Mouse (Mus musculus) c-Kit-positive CD71-negative TER-119-negative erythroid progenitor cells, embryonic 14.5 days (primary cell): ENCODE results near the gene Cask.

Experiments used
- DNase-seq: peaks from one replicate; pipeline ENCODE4 v3.0.0-alpha.2; 2013; ENCODE audit warnings: low read depth

Gene Cask

DNA sequence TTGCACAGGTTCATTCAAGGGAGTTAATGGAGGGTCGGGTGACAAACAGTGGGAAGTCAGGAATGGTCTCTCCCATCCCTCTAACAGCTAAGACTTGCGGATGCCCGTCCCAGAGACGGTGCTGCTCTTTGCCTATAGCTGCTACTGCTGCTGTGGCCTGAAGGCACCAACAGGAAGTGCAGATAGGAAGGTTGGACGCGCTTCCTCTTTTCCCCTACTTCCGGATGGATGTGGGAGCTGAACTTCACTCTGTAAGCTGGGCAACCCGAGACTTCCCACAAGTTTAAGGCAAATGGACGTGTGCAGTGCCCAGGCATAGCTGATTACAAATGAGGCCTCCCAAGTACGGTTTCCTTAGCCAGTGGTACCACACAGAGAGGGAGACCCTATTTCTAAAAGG, 333.1 kb downstream of the Cask start:
- no peak for DNase-seq

- DNase-seq = no peak
Observed at GRCm38 (mm10) chrX:13516451-13516850, 334.7 kb downstream of the Cask start.

GRCm38 (mm10) chrX:13513864-13514263, 337.3 kb downstream of the Cask start:
- DNase-seq = no peak

GRCm38 (mm10) chrX:13513127-13513526, 338.0 kb downstream of the Cask start:
- no peak for DNase-seq

DNA sequence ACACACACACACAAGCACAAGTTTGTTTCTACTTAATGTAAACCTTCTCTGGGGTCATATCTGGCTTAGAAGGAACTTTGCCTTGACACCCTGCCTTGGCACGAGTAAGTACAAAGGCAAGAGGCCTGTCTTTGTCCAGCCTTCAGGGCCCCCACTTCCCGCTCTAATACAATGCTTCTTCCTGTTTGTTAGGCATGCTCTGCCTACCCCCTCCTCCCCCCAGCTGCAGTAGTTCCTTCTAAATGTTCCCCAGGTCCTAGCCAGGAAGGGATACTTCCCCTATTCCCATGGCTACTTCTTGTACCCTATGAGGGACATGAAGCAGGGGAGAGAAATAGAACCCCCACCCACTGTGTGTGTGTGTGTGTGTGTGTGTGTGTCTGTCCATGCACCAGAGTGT, 344.8 kb downstream of the Cask start:
- DNase-seq = no peak

GRCm38 (mm10) chrX:13504389-13504788, 346.8 kb downstream of the Cask start:
- no peak for DNase-seq

- DNase-seq = no peak
Observed at GRCm38 (mm10) chrX:13502862-13503375, 348.2 kb downstream of the Cask start.

DNA sequence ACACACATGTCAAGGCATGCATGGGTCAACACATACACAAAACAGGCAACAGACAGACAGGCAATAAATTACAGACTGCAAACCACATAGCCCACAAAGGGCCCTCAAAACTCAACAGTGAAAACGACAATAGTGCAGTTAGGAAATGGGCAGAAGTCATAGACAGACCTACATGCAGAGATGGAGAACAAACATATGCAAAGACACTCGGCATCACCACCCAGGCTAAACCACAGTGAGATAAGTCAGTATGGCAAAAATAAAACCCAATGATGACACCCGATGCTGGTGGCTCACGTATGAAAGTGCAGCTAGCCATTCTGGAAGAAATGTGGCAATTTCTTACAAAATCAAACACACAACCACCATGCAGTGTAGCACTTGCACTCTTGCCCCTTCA, 350.9 kb downstream of the Cask start:
- no peak for DNase-seq

DNA sequence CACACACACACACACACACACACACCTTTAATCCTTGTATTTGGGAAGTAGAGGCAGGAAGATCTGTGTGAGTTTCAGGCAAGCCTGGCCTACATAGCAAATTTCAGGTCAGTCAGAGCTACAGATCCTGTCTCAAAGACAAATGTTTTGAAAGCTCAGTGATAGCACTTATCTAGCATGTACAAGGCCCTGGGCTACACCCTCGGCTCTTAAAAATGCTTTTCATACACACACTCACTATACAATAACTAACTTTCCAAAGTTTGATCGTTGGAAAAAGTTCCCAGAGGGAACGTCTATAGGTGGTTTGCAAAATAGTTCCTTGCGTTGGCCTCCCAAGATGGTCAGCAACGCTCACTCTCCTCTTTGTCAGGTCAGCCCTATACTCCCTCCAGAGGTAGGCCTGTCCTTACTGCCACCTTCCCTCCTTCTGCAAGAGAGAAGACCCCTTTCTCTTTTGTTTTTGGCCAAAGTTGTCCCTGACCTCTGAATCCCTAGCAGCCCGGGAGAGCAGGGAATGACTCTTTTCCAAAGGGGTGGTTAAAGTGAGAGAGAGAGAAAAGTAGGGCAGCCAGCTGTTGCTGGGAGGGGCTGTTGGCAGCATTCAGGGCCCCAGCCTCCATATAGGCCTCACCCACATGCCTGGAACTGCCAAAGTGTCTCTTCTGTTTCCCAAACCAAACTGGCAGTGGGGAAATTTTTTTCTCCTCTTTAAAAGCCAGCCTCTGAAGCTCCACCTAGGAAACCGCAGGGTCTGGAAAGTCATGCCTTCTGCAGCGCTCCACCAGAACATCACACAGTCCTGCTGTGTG, 356.1 kb downstream of the Cask start:
- DNase-seq = no peak

DNA sequence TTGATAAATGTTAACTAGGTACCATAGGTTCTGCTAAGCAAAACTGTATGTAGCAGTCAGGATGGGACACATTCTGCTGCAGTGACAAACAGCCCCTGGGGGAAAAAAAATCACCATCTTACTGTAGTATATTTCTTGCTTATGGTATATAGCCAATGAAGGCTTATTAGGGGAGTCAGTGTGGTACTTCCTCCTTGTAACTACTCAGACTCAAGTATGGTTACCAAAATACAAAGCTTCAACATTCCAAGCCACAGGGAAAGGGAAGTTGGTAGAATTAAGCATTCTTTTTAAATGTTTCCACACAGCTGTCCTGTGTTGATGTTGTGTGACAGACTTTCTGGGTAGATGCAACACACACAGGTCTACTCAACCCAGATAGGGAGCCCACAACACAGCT, 358.2 kb downstream of the Cask start:
- DNase-seq = no peak

- DNase-seq = no peak
Observed at GRCm38 (mm10) chrX:13490941-13491340, 360.2 kb downstream of the Cask start.

GRCm38 (mm10) chrX:13489761-13490160, 361.4 kb downstream of the Cask start:
- DNase-seq = no peak

- DNase-seq = no peak
Observed at GRCm38 (mm10) chrX:13489001-13489400, 362.2 kb downstream of the Cask start.

DNA sequence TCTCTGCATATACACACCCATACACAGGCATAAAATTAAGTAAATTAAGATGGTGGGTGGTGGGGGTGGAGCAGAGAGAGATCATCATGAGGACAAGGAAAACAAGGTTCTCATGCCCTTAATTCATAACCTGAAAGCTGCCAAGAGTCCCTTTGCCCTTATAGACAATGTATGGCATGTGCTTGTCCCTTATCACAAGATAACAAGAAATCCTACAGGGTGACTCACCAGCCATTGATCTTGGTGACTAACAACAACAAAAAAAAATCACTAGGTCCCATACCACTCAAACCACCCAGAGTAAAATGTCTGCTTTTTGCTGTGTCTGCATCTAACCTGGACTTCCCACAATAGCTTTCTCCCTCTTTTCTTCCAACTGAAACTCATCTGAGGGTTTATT, 366.7 kb downstream of the Cask start:
- no peak for DNase-seq

GRCm38 (mm10) chrX:13482576-13482975, 368.6 kb downstream of the Cask start:
- DNase-seq = no peak

DNA sequence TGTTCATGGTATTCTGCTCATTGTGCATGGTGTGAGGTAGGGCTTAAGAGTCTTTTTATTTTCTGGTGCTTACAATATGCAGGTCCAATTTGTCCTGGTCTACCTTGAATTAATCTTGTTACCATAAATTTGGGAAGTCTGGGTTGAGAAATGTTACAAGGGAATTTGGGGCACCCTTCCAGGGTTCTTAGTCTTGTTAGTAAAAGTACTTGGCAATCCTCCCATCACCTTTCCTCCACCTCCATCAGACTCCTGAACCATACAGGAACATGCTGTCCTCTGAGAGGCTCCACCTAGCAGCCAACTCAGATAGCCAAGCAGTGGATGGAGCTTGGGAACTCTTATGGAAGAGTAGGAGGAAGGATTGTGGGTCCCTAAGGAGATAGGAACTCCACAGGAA, 371.6 kb downstream of the Cask start:
- no peak for DNase-seq

DNA sequence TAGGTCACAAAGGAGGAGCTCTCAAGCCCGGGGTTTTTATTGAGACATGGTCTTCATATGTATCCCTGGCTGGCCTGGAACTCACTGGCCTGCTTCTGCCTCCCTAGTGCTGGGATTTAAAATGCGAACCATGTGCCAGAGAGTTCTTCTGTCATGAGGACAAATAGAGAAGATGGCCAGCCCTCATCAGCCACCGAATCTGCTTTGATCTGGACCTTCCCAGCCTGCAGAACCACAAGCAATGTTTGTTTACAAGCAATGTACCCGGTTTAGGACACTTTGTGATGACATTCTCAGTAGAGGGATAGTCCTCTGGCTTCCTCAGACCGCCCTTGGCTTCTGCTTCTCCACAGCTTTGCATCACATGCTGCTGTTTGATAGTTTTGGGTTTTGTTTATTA, 372.9 kb downstream of the Cask start:
- DNase-seq = no peak

- DNase-seq = no peak
Observed at GRCm38 (mm10) chrX:13477596-13477995, 373.6 kb downstream of the Cask start.

GRCm38 (mm10) chrX:13475382-13475781, 375.8 kb downstream of the Cask start:
- no peak for DNase-seq

DNA sequence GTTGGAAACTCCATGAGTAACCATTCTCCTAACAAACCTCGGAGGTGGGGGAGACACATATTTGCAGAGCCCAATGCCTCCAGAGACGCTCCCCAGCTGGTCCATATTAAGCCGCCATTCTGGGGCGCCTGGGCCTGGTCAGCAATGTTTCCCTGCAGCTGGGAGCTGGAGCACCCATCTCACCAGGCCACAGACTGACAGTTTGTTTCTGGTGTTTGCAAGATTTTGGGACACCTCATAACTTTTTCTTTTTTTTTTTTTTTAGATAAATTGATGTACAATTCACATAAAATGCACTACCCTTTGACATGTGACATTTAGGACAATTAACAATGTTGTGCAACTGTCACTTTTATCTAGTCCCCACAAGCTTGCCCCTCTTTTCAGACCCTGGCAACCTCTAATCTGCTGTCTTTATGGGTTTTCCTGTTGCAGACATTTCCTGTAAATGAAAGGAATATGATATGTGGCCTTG, 378.4 kb downstream of the Cask start:
- no peak for DNase-seq

DNA sequence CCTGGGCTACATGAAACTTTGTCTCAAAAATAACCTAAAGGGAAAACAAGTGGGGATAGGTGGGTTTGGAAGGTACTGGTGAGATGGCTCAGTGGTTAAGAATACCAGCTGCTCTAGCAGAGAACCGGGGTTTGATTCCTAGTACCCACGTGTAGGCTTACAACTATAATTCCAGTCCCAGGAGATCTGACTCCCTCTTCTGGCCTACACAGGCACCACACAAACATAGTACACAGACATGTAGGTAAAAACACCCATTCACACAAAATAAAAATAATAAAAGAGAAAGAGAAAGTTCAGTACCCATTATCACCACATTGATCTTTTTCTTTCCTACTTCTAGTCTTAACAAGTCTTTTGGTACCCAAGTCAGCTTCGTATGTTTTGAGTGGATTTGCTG, 379.2 kb downstream of the Cask start:
- no peak for DNase-seq

DNA sequence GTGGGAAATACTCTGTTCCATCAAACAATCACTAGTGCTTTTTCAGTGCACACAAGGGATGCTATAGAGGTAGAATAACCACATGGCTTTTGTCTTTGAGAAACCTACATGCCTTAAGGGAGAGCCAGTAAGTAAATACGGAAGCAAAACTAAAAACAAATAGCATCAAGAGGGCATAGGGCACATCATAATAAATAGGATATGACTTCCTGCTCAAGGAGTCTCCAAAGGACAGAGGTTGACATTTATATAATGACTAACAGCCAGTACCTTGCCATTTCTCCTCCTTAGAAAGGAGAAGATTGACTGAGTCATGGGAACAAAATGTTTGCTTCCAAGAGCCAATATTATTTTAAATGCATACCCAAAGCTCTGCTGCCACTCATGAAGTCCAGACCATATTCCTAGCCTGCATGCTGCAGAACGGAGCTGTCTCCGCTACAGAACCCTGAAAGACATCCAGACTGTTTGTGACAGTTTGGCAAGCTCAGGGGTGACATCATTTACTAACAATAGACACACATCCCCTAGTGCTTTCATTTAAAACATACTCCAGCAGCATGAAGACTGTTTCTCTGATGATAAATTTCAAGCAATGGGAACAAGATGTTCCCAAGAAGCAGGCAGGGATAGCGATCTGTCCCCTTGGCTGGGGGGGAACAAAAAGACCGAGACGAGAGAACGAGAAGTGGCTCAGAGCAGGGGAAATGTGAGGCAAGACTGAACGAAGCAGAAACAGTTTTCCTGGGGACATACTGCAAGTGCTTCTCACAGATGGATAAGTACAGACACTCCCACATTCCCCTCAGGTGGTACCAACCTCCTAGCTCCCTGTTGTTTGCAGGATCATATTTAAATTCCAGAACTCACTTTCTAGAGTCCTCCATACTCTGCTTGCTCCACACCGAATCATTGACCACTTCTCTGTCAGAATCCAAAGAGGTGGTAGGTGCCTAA, 381.7 kb downstream of the Cask start:
- DNase-seq = no peak

- no peak for DNase-seq
Observed at GRCm38 (mm10) chrX:13467121-13467571, 384.0 kb downstream of the Cask start.
